Mouse (Mus musculus): ENCODE data around the gene Mlxip.

Mlxip gene

DNA sequence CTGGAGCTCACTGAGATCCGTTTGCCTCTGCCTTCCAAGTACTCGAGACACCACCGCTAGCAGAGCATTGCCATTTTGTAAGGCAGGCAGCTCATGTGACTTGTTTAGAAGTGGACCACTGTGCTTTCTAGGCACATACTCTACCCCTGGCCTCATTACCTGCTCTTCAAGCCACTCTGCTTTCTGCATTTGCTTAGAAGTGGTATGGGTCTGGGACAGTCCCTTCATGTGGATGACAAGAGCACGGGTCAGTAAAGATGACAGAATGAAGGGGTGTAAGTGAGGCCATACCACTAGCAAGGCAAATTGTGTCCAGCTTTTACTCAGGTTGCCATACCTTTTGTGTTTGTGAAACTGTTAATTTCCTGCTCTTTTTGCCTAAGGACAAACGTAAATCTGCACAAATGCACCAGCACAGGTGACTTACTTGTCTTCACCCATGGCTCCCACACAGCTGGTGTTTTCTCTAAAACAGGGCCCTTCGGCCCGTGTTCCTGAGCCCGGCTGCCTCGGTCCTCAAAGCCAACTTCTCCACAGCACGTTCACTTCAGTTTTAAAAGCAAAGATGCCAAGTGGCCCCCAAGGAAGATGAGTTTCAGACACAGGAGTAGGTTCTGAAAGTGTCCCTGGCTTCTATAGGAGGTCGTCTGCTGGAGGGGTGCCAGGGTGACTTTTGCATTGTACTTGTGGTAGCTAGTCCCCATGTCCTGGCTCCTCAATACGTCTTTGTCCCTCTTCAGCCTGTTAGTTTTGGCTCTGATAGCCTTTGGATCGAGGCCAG is 37.1 kb downstream of the Mlxip start:
- DNase-seq (ENCODE audit: low read depth, low spot score), result no peak

DNA sequence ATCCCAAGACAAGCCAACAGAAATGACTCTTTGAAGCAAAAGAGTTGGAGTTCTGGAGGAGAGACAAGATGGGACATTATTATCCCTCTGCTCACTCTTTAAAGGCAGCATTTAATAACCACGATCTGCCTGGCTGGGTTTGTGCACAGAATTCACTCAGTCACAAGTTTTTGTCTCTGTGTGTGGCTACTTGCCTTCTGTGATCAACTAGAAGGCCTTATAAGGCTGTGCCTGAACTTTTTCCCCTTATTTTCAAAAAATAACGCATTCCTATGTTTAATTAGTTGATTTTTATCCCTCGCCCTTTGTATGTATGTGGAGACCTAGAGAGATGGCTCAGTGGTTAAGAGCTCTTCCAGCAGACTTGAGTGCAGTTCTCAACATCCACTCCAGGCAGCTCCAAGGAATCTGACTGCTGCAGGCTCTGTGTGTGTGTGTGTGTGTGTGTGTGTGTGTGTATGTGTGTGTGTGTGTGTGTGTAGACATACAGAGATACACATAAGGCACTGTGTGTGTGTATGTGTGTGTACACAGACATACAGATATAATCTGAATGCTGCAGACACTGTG is 37.8 kb downstream of the Mlxip start:
- DNase-seq (ENCODE audit: low read depth, low spot score), result no peak

DNA sequence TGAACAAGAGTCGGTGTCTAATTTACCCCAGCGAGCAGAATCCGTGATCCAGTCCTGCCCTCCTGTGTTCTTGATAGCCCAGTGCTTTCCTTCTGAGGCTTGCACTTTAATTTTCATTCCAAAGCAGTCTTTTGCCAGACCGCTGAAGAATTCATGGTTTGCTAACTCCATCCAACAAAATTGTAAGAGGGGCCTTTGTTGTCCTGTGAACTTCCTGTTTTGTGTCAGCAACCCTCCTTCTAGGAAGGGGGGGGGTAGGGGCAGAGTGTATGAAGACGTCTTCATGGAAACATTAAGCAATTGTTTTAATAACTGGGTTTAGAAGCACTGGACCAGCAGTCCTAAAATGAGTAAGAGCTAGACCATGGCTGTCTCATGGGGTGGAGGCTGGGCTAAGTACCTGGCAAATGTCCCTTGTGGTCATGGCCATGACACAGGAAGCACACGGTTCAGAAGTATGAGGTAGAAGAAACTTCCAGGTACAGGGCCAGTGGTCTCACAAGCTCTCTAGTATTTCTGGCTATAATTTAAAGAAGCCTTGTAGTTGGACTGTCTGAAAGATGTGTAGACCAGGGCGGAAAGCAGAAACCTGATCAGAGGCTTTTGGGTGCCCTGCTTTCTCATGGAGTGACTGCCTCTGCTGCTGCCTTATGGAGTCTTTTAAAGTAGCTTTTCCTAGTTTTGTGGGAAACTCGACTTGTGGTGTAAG is 41.6 kb downstream of the Mlxip start:
- DNase-seq (ENCODE audit: low read depth, low spot score), result no peak

DNA sequence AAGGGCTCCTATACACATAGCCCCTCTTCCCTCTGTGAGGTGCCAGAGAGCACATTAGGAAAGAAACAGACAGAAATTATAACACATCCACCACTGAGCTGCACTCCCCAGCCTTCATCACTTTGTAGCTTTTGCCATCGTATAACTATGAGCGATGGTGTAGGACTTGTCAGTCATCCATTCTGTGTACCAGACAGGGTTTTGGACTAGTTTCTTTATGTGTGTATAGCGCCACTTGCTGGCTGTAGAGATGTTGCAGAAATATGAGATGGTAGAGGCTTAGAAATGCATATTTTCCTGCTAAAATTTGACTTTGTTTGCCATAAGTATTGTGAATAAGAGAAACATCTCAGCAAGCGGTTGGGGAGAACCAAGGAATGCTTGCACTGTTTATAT is 42.2 kb downstream of the Mlxip start:
- DNase-seq (ENCODE audit: low read depth, low spot score), result peak; percentile 58

DNA sequence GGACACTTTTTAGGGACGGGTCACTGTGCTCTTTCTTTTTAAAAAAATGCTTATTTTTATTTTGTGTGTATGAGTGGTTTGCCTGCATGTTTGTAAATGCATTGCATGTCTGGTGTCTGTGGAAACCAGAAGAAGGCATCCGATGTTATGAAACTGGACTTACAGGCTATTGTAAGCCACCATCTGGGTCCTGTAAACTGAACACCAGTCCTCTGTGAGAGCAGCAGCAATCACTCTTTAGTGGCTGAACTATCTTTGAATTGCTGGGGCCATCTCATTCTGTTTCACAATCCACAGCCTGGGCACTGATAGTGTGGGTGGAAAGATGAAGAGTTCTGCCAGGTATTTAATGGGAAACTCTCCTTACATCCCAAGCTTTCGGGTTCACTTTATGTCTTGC is 43.8 kb downstream of the Mlxip start:
- DNase-seq (ENCODE audit: low read depth, low spot score), result no peak

DNA sequence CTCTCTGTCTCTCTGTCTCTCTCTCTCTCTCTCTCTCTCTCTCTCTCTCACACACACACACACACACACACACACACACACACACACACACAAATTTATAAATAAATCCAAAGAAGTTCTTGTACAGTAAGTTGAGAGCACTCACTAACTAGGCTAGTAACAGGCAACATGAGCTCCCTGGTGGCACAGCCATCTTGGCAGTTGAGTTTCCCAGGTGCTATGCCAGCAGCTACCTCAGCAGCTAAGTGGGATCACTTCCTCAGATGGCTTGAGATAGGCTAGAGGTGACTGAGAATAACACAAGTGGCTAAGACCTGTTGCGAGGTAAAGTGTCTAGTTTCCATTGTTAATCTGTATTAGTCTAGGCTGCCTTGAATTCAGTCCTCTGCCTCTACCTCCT is 44.7 kb downstream of the Mlxip start:
- DNase-seq (ENCODE audit: low read depth, low spot score), result no peak

DNA sequence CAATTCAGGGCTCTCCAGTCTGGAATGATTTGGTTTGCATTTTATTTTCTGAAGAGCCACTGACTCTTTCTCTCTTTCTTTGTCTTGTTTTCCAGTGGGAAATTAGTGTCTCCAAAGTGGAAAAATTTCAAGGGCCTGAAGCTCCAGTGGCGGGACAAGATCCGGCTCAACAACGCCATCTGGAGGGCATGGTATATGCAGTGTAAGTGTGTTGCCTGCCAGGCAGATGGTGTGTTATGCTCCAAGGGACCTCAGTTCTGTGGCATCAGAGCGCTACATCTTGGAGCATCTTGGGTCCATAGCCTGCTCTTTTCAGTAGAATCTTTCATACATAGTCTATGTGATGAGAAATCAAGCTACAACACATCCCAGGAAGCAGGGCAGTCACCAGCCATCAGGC is 45.3 kb downstream of the Mlxip start:
- no peak for DNase-seq (ENCODE audit: low read depth, low spot score)

- no peak for DNase-seq (ENCODE audit: low read depth, low spot score)
Measured at GRCm38 (mm10) chr5:123440664-123441063, 46.1 kb downstream of the Mlxip start.

DNA sequence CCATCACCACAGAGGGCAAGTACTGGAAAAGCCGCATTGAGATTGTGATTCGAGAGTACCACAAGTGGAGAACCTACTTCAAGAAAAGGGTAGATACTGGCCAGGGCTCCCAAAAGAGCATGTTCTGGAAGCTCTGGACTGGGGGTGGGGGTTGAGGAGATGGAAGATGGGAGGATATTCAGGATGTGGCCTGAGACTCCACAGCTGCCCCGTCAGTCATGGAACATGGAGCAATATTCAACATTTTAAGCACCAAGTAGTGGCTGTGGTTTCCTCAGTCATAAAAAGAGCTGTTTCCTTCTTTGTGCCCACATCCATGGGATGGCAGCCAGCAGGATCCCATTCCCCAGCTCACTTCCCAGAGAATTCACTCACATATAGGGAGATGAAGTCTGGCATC is 47.7 kb downstream of the Mlxip start:
- no peak for DNase-seq (ENCODE audit: low read depth, low spot score)

DNA sequence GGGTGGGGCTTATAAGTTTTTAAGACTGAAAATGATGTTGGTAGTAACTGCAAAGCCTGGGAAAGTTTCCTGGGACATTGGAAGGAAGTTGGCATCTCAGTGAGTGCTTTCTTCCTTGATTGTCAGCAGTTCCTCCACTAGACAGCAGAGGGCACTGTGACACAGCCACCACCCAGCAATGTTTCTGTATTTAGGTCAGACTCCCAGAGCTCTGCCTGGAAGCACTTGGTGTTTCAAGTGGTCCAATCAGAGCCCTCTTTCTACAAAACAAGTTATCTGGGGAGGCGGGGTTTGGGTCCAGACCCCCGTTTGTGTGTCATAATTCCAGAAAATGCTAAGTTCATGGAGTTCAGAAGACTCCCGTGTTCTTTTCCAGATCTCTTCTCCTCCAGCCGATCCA is 49.5 kb downstream of the Mlxip start:
- DNase-seq (ENCODE audit: low read depth, low spot score), result peak; percentile 62

- DNase-seq (ENCODE audit: low read depth, low spot score), result no peak
Measured at GRCm38 (mm10) chr5:123444849-123445334, 50.3 kb downstream of the Mlxip start.

- no peak for DNase-seq (ENCODE audit: low read depth, low spot score)
Measured at GRCm38 (mm10) chr5:123451886-123452285, 57.3 kb downstream of the Mlxip start.

DNA sequence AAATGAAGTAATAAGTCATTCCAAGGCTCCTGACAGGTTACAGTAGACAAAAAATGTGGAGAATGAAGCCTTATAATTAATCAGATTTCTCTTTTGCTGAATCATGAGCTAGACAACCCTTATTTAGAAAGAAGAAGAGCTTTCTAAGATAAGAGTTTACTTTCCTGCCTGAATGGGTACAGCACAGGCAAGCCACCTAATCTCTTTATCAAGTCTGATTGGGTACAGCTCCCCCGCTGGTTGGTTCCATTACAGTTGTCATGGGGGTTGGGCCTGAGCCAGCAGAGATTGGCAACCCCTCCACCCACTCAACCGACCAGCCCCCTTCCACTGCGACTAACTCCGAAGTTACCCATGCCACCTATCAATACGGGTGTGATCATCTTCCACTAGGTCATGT is 66.8 kb downstream of the Mlxip start:
- DNase-seq (ENCODE audit: low read depth, low spot score), result no peak

DNA sequence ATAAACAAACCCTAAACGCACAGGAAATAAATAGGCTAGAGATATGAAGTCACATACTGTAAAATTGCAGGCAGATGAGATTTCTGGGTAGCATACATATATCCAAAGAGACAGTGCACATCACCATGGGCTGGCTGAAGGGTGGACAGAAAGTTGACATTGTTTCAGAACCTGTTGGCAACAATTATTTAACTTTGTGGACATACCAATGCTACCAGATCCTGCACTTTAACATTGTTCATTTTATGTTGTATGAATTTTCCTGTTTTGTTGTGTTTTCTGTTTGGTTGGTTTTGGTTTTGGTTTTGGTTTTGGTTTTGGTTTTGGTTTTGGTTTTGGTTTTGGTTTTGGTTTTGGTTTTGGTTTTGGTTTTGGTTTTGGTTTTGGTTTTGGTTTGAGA is 70.0 kb downstream of the Mlxip start:
- DNase-seq (ENCODE audit: low read depth, low spot score), result no peak

DNA sequence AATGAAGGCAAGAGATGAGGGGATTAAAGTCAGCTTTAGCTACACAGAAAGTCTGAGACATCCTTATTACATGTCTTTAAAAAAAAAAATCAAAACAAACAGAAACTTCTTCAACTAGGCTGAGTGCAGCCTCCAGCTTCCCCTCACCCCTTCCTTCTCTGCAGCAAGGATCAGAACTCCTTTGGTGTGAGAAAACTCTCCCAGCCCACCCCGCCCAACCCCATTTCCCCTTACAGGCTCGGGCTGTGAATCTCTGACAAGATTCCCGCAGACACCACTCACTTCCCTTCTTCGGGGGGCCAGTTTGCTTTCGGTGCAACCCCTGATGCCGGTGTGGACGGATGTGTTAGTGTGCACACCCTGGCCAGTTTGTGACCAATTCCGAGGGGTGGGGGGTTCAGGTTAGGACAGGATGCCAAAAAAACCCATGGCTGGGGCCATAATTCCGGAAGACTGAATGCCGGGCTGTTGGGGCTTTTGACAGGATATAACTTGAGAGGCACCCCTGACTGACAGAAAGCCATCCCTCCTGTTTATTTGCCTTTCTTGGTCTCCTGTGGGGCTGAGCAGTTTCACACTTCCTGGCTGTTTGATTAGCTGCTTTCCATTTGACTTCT is 76.3 kb downstream of the Mlxip start:
- DNase-seq (ENCODE audit: low read depth, low spot score), result no peak

DNA sequence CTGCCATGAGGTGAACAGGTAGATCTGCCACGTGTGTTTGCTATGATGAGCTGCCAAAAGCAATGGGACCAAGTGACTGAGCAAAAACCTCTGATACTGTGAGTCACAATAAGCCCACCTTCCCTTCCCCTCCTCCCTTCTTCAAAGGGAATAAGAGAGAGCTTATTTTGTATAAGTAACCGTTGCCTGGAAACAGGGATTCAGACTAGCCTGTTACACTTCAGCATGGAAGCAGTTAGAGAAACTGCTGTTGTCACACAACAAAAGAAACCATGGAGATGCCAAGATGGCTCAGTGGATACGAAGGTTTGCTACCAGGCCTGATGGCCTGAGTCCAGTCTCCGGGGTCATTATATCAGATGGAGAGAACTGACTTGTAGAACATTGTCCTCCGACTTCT is 79.2 kb downstream of the Mlxip start:
- DNase-seq (ENCODE audit: low read depth, low spot score), result no peak

GRCm38 (mm10) chr5:123487659-123488395 is 93.2 kb downstream of the Mlxip start:
- no peak for DNase-seq (ENCODE audit: low read depth, low spot score)

GRCm38 (mm10) chr5:123489112-123489785 is 94.7 kb downstream of the Mlxip start, which contains the start of the genes Lrrc43 and Il31:
Lrrc43 (plus strand) TSS chr5:123489305.
Il31 (minus strand) TSS chr5:123489489.
- DNase-seq (ENCODE audit: low read depth, low spot score), result no peak

DNA sequence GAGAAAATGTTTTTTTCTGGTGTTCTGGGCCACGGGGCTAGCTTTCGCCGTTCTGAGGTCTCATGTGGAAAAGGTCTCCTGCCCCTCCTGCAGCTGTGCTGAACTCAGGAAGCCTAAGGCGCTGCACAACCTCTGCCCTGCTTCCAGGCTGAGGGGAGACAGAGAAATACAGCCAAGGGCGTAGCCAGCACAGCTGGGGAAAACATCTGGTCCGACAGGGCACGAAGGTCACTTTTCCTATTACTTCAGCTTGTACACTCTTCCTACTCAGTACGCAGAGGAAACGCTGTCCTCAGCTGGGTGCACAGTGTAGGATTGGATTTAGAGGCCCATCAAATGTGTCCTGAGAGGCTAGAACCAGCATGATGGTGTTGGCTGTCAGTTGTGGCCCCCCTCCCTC is 95.3 kb downstream of the Mlxip start:
- no peak for DNase-seq (ENCODE audit: low read depth, low spot score)

GRCm38 (mm10) chr5:123499717-123500116 is 105.1 kb downstream of the Mlxip start:
- no peak for DNase-seq (ENCODE audit: low read depth, low spot score)

DNA sequence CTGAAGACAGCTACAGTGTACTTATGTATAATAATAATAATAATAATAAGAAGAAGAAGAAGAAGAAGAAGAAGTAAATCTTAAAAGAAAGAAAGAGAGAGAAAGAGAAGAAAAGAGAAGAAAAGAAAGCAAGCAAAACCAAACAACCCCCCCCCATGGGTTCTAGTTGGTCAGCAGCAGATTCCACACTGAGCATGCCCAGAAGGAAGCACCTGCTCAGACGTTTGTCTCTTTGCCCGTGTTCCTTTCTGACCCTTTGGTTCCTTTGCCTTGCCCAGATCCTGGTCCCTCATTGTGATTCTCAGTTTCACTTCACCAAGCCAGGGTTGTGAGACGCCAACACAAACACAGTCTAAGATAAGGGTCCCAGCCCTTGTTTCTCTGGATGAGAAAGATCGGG is 107.4 kb downstream of the Mlxip start:
- DNase-seq (ENCODE audit: low read depth, low spot score), result no peak
